Mouse (Mus musculus): Measurements from ENCODE around the gene Tlr6. TPM values are rescaled to one million over a fixed set of nuclear protein-coding genes. Genes with fewer than 3 reads are reported as not detected.

Gene Tlr6
- 0.33 and 0.41 TPM in 2 replicates for polyA plus RNA-seq (2012; rRNA removed)

- Histone ChIP-seq H3K36me3 (ENCODE audit: control insufficient read depth, insufficient read depth, low read length) (no peaks in the 10 kb centered on the region), H3K4me3 (ENCODE audit: insufficient read depth, low read depth, low read length) (peak within 1 kb of the TSS; percentile 33; the same call in 1 of the 2 replicates), H3K4me1 (ENCODE audit: control insufficient read depth, insufficient read depth, low read length) (no peaks in the 10 kb centered on the region), H3K27me3 (replicated peaks; ENCODE audit: control insufficient read depth, insufficient read depth, low read length) (no peaks in the 10 kb centered on the region; the same call in 1 of the 2 replicates), H3K27ac (ENCODE audit: insufficient read depth, low read depth, low read length) (peak within 1 kb of the TSS; percentile 27; the same call in 1 of the 2 replicates)
- no peak for TF ChIP-seq CTCF (conservative IDR thresholded peaks at IDR 0.05; ENCODE audit: insufficient read depth, insufficient read length, low read depth, low read length)
- no peak for TF ChIP-seq POLR2A (IDR thresholded peaks at IDR 0.05; ENCODE audit: low read depth, low read length)
- WGBS: 60% methylated on average over 13 of the region's 13 CpGs
- DNase-seq: peak; percentile 74
These were observed at the start of gene Tlr6 for GRCm38 (mm10) chr5:64959843-64960230. Gene Tlr6, minus strand, starts transcription at chr5:64960097.

- DNase-seq: no peak
- Histone ChIP-seq H3K27ac (ENCODE audit: insufficient read depth, low read depth, low read length) (no peak overlapping the region), H3K4me1 (ENCODE audit: control insufficient read depth, insufficient read depth, low read length) (peaks cover 3% of the 10 kb centered on the region; the same call in 1 of the 2 replicates), H3K27me3 (replicated peaks; ENCODE audit: control insufficient read depth, insufficient read depth, low read length) (no peaks in the 10 kb centered on the region), H3K4me3 (ENCODE audit: insufficient read depth, low read depth, low read length) (no peak overlapping the region), H3K36me3 (ENCODE audit: control insufficient read depth, insufficient read depth, low read length) (no peaks in the 10 kb centered on the region)
- no peak for TF ChIP-seq CTCF (conservative IDR thresholded peaks at IDR 0.05; ENCODE audit: insufficient read depth, insufficient read length, low read depth, low read length)
- no peak for TF ChIP-seq POLR2A (IDR thresholded peaks at IDR 0.05; ENCODE audit: low read depth, low read length)
- WGBS: 46% methylated on average over 4 of the region's 4 CpGs
These were observed 46.2 kb upstream of the Tlr6 start for GRCm38 (mm10) chr5:65006011-65006491.

GRCm38 (mm10) chr5:65005251-65005650 lies 45.4 kb upstream of the Tlr6 start:
- Histone ChIP-seq H3K27me3 (replicated peaks; ENCODE audit: control insufficient read depth, insufficient read depth, low read length) (no peaks in the 10 kb centered on the region), H3K27ac (ENCODE audit: insufficient read depth, low read depth, low read length) (no peak overlapping the region), H3K36me3 (ENCODE audit: control insufficient read depth, insufficient read depth, low read length) (no peaks in the 10 kb centered on the region), H3K4me1 (ENCODE audit: control insufficient read depth, insufficient read depth, low read length) (peaks cover 3% of the 10 kb centered on the region; the same call in 1 of the 2 replicates), H3K4me3 (ENCODE audit: insufficient read depth, low read depth, low read length) (no peak overlapping the region)
- DNase-seq: no peak
- TF ChIP-seq CTCF (conservative IDR thresholded peaks at IDR 0.05; ENCODE audit: insufficient read depth, insufficient read length, low read depth, low read length) (no peak), POLR2A (IDR thresholded peaks at IDR 0.05; ENCODE audit: low read depth, low read length) (no peak)
- WGBS: 93% methylated on average over 4 of the region's 4 CpGs

GRCm38 (mm10) chr5:65003946-65004535 lies 44.1 kb upstream of the Tlr6 start:
- Histone ChIP-seq H3K4me3 (ENCODE audit: insufficient read depth, low read depth, low read length) (no peak overlapping the region), H3K27ac (ENCODE audit: insufficient read depth, low read depth, low read length) (0 out of 2 replicates have a peak overlapping the region, but pooled peaks have one; percentile 56), H3K27me3 (replicated peaks; ENCODE audit: control insufficient read depth, insufficient read depth, low read length) (no peaks in the 10 kb centered on the region), H3K36me3 (ENCODE audit: control insufficient read depth, insufficient read depth, low read length) (no peaks in the 10 kb centered on the region), H3K4me1 (ENCODE audit: control insufficient read depth, insufficient read depth, low read length) (peaks cover 3% of the 10 kb centered on the region; the same call in 1 of the 2 replicates)
- DNase-seq: peak; percentile 12
- WGBS: 26% methylated on average over 7 of the region's 7 CpGs
- TF ChIP-seq CTCF (conservative IDR thresholded peaks at IDR 0.05; ENCODE audit: insufficient read depth, insufficient read length, low read depth, low read length) (no peak), POLR2A (IDR thresholded peaks at IDR 0.05; ENCODE audit: low read depth, low read length) (no peak)

GRCm38 (mm10) chr5:65002940-65003824 lies 43.3 kb upstream of the Tlr6 start:
- H3K27me3 ChIP-seq (replicated peaks; ENCODE audit: control insufficient read depth, insufficient read depth, low read length): no peaks in the 10 kb centered on the region
- TF ChIP-seq CTCF (conservative IDR thresholded peaks at IDR 0.05; ENCODE audit: insufficient read depth, insufficient read length, low read depth, low read length): no peak
- peaks cover 3% of the 10 kb centered on the region; the same call in 1 of the 2 replicates for H3K4me1 ChIP-seq (ENCODE audit: control insufficient read depth, insufficient read depth, low read length)
- WGBS: 44% methylated on average over 10 of the region's 10 CpGs
- no peaks in the 10 kb centered on the region for H3K36me3 ChIP-seq (ENCODE audit: control insufficient read depth, insufficient read depth, low read length)
- 0 out of 2 replicates have a peak overlapping the region, but pooled peaks have one; percentile 3 for H3K27ac ChIP-seq (ENCODE audit: insufficient read depth, low read depth, low read length)
- H3K4me3 ChIP-seq (ENCODE audit: insufficient read depth, low read depth, low read length): no peak overlapping the region
- DNase-seq: peak; percentile 51

GRCm38 (mm10) chr5:64995408-64995807 lies 35.5 kb upstream of the Tlr6 start:
- H3K4me3 ChIP-seq (ENCODE audit: insufficient read depth, low read depth, low read length): no peak overlapping the region
- no peak for TF ChIP-seq POLR2A (IDR thresholded peaks at IDR 0.05; ENCODE audit: low read depth, low read length)
- no peak for TF ChIP-seq CTCF (conservative IDR thresholded peaks at IDR 0.05; ENCODE audit: insufficient read depth, insufficient read length, low read depth, low read length)
- H3K36me3 ChIP-seq (ENCODE audit: control insufficient read depth, insufficient read depth, low read length): no peaks in the 10 kb centered on the region
- H3K27ac ChIP-seq (ENCODE audit: insufficient read depth, low read depth, low read length): no peak overlapping the region
- no peaks in the 10 kb centered on the region for H3K27me3 ChIP-seq (replicated peaks; ENCODE audit: control insufficient read depth, insufficient read depth, low read length)
- no peaks in the 10 kb centered on the region for H3K4me1 ChIP-seq (ENCODE audit: control insufficient read depth, insufficient read depth, low read length)
- WGBS: 88% methylated on average over 2 of the region's 2 CpGs
- no peak for DNase-seq

GRCm38 (mm10) chr5:64992540-64992939 lies 32.6 kb upstream of the Tlr6 start:
- H3K27me3 ChIP-seq (replicated peaks; ENCODE audit: control insufficient read depth, insufficient read depth, low read length): no peaks in the 10 kb centered on the region
- 72% methylated on average over 8 of the region's 8 CpGs for WGBS
- no peaks in the 10 kb centered on the region for H3K36me3 ChIP-seq (ENCODE audit: control insufficient read depth, insufficient read depth, low read length)
- TF ChIP-seq CTCF (conservative IDR thresholded peaks at IDR 0.05; ENCODE audit: insufficient read depth, insufficient read length, low read depth, low read length) (no peak), POLR2A (IDR thresholded peaks at IDR 0.05; ENCODE audit: low read depth, low read length) (no peak)
- no peak overlapping the region for H3K27ac ChIP-seq (ENCODE audit: insufficient read depth, low read depth, low read length)
- no peak overlapping the region for H3K4me3 ChIP-seq (ENCODE audit: insufficient read depth, low read depth, low read length)
- DNase-seq: no peak
- no peaks in the 10 kb centered on the region for H3K4me1 ChIP-seq (ENCODE audit: control insufficient read depth, insufficient read depth, low read length)

Data from kidney, adult 2 months (tissue).